ENCODE assay signal across 9 mouse cellular contexts in genomic region chr9:47126236-47126635, GRCm38 (mm10).
DNase-seq lines count a peak whose midpoint lies in the region; ATAC-seq and TF ChIP-seq lines count a peak whose summit lies in the region.
"Had no signal": no experiment of that assay in that cellular context is flagged by ENCODE, and none has a peak within 500 bp of the region (broad histone marks: within the 10 kb centered on the region; RNA-seq: fewer than 3 reads in every experiment).

No protein-coding gene starts in this region.

- intact Hi-C loops in left cerebral cortex, adult 2 months (cut with DNase I) = loop anchor here (5.0 to 10.0 kb wide), 2 partner anchors 399 to 581 kb away; no protein-coding TSS in a partner anchor
- intact Hi-C loops in left cerebral cortex, postnatal 14 days (cut with DNase I) = no loop called here

- H3K4me1 ChIP-seq in cortical plate, adult 2 months (ENCODE audit: control insufficient read depth, insufficient read depth, low read length) = no peaks in the 10 kb centered on the region
- H3K4me1 ChIP-seq: limb, embryonic 15.5 days had no signal

- TF ChIP-seq POLR2A in cortical plate, adult 2 months (IDR thresholded peaks at IDR 0.05; ENCODE audit: extremely low read depth, insufficient read depth, low read length) = no peak

- H3K27ac ChIP-seq in left cerebral cortex, adult 2 months = no peak overlapping the region
- no peak overlapping the region for H3K27ac ChIP-seq in cortical plate, adult 2 months (ENCODE audit: insufficient read depth, low read length)
- H3K27ac ChIP-seq: limb, embryonic 15.5 days had no signal

- no peak overlapping the region for H3K4me3 ChIP-seq in left cerebral cortex, adult 2 months
- no peak overlapping the region for H3K4me3 ChIP-seq in cortical plate, adult 2 months (ENCODE audit: insufficient read depth, low read length)
- H3K4me3 ChIP-seq: limb, embryonic 15.5 days had no signal

- ATAC-seq in cerebellum, adult (ENCODE audit: insufficient number of reproducible peaks, low FRiP score, low TSS enrichment) = no peak

- peak; percentile 23 to 28 for DNase-seq in cerebellum, adult 18-20 months
- DNase-seq in left cerebral cortex, adult 2 months (ENCODE audit: extremely low spot score in 1 of 2, low spot score in 2 of 2) = no peak
- DNase-seq in left cerebral cortex, postnatal 14 days (ENCODE audit: low spot score in 2 of 2) = no peak
- peak; percentile 4 for DNase-seq in lung, postnatal 25 days (ENCODE audit: low spot score)
- DNase-seq in natural killer cell, adult 2 months (ENCODE audit: low spot score in 2 of 2) = no peak
- no peak for DNase-seq in heart, adult 9 months (ENCODE audit: low spot score in 2 of 2)

- TF ChIP-seq CTCF in left cerebral cortex, adult 2 months (IDR thresholded peaks at IDR 0.05) = peak; percentile 41
- TF ChIP-seq CTCF in cortical plate, adult 2 months (IDR thresholded peaks at IDR 0.05; ENCODE audit: extremely low read depth, insufficient read depth, low read length) = peak; percentile 34; the same call in 1 of the 2 replicates

Comparison
In these comparisons a context has a peak if more than half of its experiments do, and no peak if none do; other contexts are left out.
1. DNase-seq: peak in cerebellum, adult 18-20 months (2 of 2) and lung, postnatal 25 days (single experiment); none in left cerebral cortex, adult 2 months (0 of 2), left cerebral cortex, postnatal 14 days (0 of 2), natural killer cell, adult 2 months (0 of 2) and heart, adult 9 months (0 of 2).